Mouse (Mus musculus) intestine, postnatal 0 days (tissue): ENCODE measurements at regions not wholly inside any gene's neighbourhood (a gene's known extent, or its start where the extent isn't known, plus 50 kb on each side); places are given as distances from the start of the nearest gene placed in this dataset.

Experiments used
- ATAC-seq: fragments of 200-750 bp; cut with Nextera tagmentation; 2 replicates; pipeline ENCODE4 v1.8.0; 2017; ENCODE audit warnings: mild to moderate bottlenecking, moderate TSS enrichment, moderate library complexity
- H3K27ac ChIP-seq: fragments of 300-500 bp; sonication (generic); 2 replicates; pipeline ENCODE4 v1.5.1; 2014; ENCODE audit warnings: mild to moderate bottlenecking, low read depth, low read length, moderate library complexity
- H3K27me3 ChIP-seq: fragments of 300-500 bp; sonication (generic); replicated peaks from 2 replicates; pipeline ENCODE4 v1.6.1; 2014; ENCODE audit warnings: low read length, mixed read lengths; ENCODE audit not compliant: control insufficient read depth, insufficient read depth
- H3K36me3 ChIP-seq: fragments of 300-500 bp; sonication (generic); 2 replicates; pipeline ENCODE4 v1.6.1; 2014; ENCODE audit warnings: mild to moderate bottlenecking, moderate library complexity; ENCODE audit not compliant: control insufficient read depth, insufficient read depth
- H3K4me1 ChIP-seq: fragments of 300-500 bp; sonication (generic); replicated peaks from 2 replicates; pipeline ENCODE4 v1.6.1; 2014; ENCODE audit warnings: antibody characterized with exemption, low read length, mixed read lengths; ENCODE audit not compliant: control insufficient read depth, insufficient read depth
- H3K4me2 ChIP-seq: fragments of 300-500 bp; sonication (generic); replicated peaks from 2 replicates; pipeline ENCODE4 v1.6.1; 2014; ENCODE audit warnings: low read depth, mild to moderate bottlenecking, moderate library complexity
- H3K4me3 ChIP-seq: fragments of 300-500 bp; sonication (generic); 2 replicates; pipeline ENCODE4 v1.5.1; 2014; ENCODE audit warnings: low read depth, low read length
- H3K9ac ChIP-seq: fragments of 300-500 bp; sonication (generic); 2 replicates; pipeline ENCODE4 v1.6.1; 2014; ENCODE audit warnings: mild to moderate bottlenecking, low read depth, low read length
- H3K9me3 ChIP-seq: fragments of 300-500 bp; sonication (generic); 2 replicates; pipeline ENCODE4 v1.6.1; 2016; ENCODE audit warnings: mixed run types; ENCODE audit not compliant: control insufficient read depth
- CTCF ChIP-seq: sonication (generic); IDR thresholded peaks from 2 replicates; pipeline ENCODE4 v1.5.1; 2016; ENCODE audit warnings: low read depth, mild to moderate bottlenecking, control low read depth, antibody characterized with exemption, moderate library complexity
- WGBS: fragments of 180-500 bp; shearing (Covaris S2); extraction: QIAGEN DNeasy Blood & Tissue Kit; methylation state at CpG from one replicate; pipeline ENCODE4 v1.1.7; 2014; 5-methylcytosine and 5-hydroxymethylcytosine counted together

DNA sequence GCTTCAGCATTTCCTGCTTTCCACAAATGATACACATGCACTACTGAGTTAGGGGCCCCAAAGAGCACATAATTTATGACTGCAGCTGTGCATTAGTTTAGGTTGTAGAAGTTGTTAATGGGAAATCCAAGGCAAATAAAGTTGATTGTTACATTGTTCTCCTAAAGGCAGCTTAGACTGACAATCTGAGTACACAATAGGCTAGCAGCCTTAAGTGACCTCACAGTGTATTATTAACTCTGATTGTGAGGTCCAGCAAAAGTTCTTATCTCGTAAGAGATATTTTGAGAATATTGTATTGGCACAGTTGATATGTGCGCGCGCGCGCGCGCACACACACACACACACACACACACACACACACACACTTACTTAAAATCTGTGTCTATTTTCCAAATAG lies 70.5 kb upstream of the Yae1d1 start:
- 43% methylated on average over 8 of the region's 8 CpGs for WGBS
- Histone ChIP-seq H3K4me3 (no peak overlapping the region), H3K4me2 (no peak overlapping the region), H3K4me1 (no peaks in the 10 kb centered on the region), H3K36me3 (no peaks in the 10 kb centered on the region), H3K27me3 (no peaks in the 10 kb centered on the region), H3K9ac (no peak overlapping the region), H3K27ac (no peak overlapping the region), H3K9me3 (no peaks in the 10 kb centered on the region)
- no peak for TF ChIP-seq CTCF
- ATAC-seq: 0 out of 2 replicates have a peak, but pooled peaks have one; percentile 43

DNA sequence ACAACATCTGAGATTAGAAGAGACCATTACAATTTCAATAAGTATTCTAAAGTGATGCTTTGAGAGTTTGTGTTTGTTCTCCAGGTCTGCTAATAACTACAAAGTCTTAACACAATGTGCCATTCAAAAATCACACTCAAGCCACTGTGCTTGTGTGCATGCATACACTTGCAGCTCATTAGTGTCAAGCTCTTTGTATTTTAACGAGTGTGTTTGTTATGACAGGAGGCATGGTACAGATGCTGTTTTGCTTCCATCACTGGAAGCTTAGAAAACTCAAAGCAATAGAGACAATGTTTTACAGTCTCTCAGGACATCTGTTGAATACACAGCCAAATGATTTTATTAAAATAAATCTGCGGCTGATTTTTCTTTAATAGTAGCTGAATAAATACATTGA lies 67.1 kb upstream of the Yae1d1 start:
- no peak for ATAC-seq
- WGBS: 82% methylated on average over 2 of the region's 2 CpGs
- no peaks in the 10 kb centered on the region for H3K4me1 ChIP-seq

DNA sequence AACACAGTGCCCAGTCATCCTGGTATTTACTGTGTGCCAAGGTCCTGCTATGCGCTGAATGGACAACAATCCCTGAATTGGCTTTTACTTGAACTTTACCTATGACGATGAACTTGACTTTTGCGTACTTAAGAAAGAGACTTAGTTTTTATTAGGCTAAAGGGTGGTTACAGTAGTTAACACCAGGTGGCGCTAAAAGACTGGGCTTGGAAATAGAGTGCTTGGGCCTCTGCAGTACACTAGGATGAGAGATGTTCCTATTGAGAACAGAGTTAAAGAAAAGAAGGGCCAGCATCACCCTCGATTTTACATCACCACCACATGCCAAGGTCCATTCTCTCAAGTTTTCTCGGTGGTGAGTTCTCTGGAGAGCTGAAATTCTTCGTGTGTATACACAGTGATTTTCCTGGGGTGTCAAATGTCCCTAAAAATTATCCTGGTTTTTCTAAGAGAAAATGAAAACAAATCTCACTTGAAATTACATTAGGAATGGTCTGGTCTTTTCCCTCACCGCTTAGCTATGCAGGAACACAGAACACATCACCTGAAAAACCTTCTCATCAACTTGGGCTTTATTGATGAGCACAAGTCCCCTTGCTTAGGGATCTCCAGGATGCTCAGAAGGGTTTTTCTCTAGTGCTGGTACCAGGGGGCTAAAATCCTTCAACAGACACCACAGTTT lies 64.2 kb upstream of the Yae1d1 start:
- ATAC-seq: peak; percentile 64; the same call in 1 of the 2 replicates
- no peak overlapping the region for H3K9ac ChIP-seq
- no peak overlapping the region for H3K4me2 ChIP-seq
- no peaks in the 10 kb centered on the region for H3K27me3 ChIP-seq
- H3K36me3 ChIP-seq: no peaks in the 10 kb centered on the region
- no peak overlapping the region for H3K27ac ChIP-seq
- H3K4me1 ChIP-seq: no peaks in the 10 kb centered on the region
- H3K4me3 ChIP-seq: no peak overlapping the region
- TF ChIP-seq CTCF: peak; percentile 93
- 21% methylated on average over 8 of the region's 8 CpGs for WGBS
- H3K9me3 ChIP-seq: peaks cover 6% of the 10 kb centered on the region; the same call in 1 of the 2 replicates

More for the DNA sequence above, 67.1 kb upstream of the Yae1d1 start:
- Histone ChIP-seq H3K27me3 (no peaks in the 10 kb centered on the region), H3K27ac (no peak overlapping the region), H3K9ac (no peak overlapping the region), H3K36me3 (no peaks in the 10 kb centered on the region), H3K9me3 (no peaks in the 10 kb centered on the region), H3K4me3 (no peak overlapping the region), H3K4me2 (no peak overlapping the region)
- TF ChIP-seq CTCF: no peak

DNA sequence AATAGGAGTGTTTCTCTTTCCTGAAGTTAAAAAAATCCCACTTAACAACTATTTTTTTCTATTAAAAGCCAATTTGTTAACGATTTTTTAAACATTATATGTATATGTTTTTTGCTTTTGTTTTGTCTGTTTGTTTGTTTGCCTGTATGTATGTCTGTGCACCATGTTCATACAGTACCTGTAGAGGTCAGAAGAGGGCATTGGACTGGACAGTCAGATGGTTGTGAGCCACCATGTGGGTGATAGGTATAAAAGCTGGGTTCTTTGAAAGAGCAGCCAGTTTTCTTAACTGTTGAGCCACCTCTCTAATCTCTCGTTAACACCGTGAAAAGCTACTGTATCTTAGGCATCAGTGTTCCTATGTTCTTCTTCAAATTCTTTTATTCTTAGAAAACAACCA lies 63.7 kb upstream of the Yae1d1 start:
- peak; percentile 73 for ATAC-seq
- Histone ChIP-seq H3K9ac (no peak overlapping the region), H3K4me3 (no peak overlapping the region), H3K27me3 (no peaks in the 10 kb centered on the region), H3K9me3 (peaks cover 6% of the 10 kb centered on the region; the same call in 1 of the 2 replicates), H3K4me1 (no peaks in the 10 kb centered on the region), H3K36me3 (no peaks in the 10 kb centered on the region), H3K27ac (no peak overlapping the region), H3K4me2 (no peak overlapping the region)
- WGBS: 58% methylated on average over 3 of the region's 3 CpGs
- no peak for TF ChIP-seq CTCF

DNA sequence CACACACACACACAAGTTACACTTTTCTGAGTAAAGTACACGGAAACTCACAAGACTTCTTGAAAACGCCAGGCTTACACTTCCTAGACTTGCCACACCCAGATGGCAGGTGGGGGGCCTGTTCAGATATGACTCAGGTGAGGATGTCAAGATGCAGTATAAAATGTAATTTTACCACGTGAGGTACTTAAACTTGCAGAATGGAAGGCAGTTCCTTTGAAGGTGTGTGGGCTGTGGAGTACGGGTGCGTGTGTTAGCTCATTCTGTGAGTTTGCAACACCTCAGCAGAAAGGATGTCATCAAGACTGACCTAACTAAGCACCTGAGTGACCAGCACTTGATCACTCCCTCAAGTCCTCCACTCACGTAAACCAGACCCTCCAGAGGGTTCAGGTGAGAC lies 50.0 kb upstream of the Yae1d1 start:
- TF ChIP-seq CTCF: no peak
- H3K27me3 ChIP-seq: no peaks in the 10 kb centered on the region
- 85% methylated on average over 6 of the region's 6 CpGs for WGBS

More for the DNA sequence above, 50.0 kb upstream of the Yae1d1 start:
- Histone ChIP-seq H3K9me3 (no peaks in the 10 kb centered on the region), H3K4me2 (no peak overlapping the region), H3K9ac (no peak overlapping the region), H3K4me1 (no peaks in the 10 kb centered on the region), H3K27ac (no peak overlapping the region), H3K36me3 (no peaks in the 10 kb centered on the region), H3K4me3 (no peak overlapping the region)
- no peak for ATAC-seq
